Mouse (Mus musculus) right cerebral cortex, adult 18-20 months (tissue): ENCODE results near the gene Cyld.
"Not testable (repeated sequence)": the region's sequence is repeated elsewhere in the genome, so short reads cannot be mapped to it uniquely, and the experiment has no call there.

ENCODE experiments used
- DNase-seq: peaks from one replicate; pipeline ENCODE4 v3.0.0; 2022; ENCODE audit warnings: mixed read lengths

Cyld gene

DNA sequence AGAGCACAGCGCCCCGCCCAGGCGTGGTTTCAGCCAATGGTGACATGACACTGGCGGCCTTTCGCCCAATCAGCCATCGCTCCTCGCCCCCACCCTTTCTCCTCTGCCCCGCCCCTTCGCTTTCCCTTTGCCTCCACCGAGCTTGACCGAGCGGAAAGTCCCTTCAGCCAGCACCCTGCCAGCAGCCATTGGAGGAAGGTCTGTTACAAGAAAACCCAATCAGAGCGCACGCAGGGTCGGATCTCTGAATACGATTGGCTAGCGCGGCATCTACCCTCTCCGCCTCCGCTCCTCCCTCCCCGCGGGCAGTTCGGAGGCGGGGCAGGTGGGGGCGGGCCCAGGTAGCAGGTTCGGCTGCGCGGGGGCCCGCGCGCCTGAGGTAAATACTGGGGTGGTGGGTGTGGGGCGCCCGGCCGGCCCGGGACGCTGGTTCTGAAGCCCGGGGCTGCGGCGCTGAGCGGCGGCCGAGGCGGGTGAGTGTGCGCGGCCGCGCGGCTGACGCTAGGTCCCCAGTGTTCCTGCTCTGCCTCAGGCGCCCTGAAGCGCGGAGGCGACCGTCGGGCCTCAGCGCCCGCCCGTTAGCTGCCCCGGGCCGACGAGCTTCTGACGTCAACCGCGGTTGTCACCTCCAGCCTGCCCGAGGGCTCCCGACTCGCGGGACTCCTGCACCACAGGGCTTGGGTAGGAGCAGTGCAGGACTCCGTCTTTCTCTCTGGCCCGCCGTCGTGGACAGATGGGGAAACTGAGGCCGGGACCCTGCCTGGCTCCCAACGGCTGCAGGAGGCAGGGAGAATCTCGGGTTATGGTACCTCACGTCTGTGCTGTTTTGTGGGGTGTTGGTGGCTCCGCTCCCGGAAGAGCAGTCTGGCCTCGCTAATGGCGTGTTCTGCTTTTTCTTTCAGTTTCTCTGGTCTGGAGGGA, at the start of gene Cyld:
Cyld (plus strand) TSS at position 308 of the 921 bp plus-strand sequence.
- DNase-seq: peak; percentile 99

DNA sequence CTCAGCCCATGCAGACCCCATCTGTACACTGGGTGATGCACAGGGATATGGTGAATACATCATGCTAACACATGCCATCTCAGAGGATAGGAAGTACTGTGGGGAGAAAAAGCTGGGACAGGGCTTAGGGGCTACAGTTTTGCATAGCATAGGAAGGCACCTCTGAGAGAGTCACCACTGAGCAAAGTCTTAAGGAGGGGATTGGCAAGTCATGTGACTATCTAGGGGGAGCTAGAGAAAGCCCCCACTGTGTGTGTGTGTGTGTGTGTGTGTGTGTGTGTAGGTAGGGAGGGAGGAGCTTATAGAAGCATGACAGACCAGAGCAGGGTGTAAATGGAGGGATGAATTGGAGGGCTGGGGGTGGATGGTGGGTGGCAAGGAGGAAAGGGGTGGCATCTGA, 48.5 kb upstream of the Cyld start:
- DNase-seq: no peak

DNA sequence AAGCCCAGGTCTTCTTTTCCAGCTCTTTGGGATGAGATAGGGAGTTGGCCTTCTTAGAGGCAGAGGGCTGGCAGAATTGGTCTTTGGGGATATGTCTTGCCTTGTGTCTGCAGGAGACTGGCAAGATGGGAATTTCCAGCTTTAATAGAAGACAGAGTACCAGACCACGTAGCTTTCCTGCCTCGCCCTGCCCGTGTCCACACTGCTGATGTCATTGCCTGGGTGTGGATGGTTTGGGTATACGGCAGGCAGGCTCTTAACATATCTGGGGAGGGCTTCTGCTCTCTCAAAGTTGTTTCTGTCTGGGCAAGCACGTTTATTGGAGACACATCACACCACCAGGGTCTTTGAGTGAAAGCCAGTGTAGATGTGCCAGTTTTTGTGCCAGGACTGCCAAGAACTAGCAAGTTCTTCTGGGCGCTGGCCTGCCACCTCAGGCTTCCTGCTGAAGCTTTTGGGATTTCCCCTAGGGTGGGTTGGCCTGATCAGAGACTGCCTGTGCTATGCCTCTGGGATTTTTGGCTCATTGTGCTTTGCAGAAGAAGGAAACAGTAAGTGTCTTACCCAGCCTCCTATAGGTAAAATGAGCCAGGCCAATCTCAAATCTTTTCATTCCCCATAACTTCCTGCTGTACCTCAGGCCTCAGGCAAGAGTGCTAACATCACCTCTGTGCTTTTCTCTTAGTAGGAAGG, 46.7 kb upstream of the Cyld start:
- DNase-seq: no peak

DNA sequence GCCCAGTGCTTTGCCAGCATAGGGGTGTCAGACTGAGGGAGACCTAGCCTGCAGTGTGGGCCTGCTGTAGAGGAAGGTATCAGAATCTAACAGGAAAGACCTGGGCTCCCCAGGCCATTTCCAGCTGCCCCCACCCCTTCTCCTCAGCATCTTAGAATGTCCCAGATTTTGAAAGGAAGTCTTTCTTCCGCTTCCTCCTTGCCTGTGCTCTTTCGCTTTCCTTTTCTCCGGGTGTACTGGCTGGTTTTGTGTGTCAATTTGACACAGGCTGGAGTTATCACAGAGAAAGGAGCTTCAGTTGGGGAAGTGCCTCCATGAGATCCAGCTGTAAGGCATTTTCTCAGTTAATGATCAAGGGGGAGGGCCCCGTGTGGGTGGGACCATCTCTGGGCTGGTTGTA, 45.7 kb upstream of the Cyld start:
- not testable (repeated sequence) for DNase-seq

DNA sequence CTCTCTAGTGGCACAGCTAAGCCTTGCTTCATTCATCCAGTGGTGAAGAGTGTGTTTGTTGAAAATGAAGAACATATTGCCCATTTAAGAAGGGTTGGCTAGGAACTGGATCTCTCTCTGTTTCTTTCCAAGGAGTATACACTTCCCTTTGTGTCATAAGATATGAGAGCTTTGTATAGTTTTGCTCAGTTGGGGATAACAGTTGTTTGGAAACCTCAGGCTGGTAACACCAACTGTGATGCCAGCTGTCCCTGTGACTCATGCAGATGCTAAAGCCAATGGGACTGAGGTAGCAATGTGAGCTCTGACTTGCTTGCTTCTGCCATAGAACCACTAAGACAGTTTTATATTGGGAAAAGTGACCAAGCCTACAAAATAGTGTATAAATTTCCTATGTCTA, 41.5 kb upstream of the Cyld start:
- peak; percentile 76 for DNase-seq

DNA sequence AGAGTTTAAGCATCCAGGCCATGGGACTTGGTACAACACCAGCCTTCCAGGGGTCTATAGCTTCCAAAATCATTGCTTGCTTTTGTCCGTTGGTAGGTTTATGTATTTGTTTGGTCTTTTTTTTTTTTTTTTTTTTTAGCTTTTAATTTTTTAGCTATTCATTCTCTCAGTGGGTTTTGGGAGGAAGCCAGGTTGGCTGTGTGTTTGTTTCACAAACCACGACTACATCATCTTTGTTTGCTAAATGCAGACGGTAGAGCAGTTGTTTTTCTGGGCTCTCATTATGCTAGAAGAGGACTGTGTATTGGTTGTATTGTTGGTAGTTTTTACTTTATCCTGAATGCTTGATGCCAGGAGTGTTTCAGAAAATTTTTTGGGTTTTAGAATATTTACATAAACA, 37.0 kb upstream of the Cyld start:
- no peak for DNase-seq

DNA sequence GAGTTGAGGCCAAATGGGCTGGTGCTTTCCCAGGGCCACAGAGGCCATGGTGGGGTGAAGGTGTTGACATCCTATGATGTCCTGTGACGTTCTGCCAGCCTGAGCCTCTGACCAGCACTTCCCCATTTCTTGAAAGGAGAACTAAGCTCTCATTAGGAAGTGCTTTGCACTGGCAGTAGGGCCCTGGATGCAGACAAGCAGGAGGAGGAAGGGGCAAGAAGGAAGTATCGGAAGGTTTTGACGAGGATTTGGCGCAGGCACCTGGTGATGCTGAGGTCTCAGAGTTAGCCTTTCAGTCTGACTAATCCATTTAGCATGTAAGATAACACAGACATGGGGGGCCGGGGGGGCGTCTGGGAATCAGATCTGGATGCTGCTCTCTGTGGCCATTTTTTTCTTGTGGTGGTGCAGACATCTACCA, 34.4 kb upstream of the Cyld start:
- DNase-seq: no peak

DNA sequence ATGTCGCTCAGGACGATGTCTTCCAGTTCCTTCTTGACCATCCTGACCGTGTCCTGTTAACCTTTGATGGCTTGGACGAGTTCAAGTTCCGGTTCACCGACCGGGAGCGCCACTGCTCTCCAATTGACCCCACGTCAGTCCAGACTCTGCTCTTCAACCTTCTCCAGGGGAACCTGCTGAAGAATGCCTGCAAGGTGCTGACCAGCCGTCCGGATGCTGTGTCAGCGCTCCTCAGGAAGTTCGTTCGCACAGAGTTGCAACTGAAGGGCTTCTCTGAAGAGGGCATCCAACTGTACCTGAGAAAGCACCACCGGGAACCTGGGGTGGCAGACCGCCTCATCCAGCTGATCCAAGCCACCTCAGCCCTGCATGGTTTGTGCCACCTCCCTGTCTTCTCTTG, 32.7 kb upstream of the Cyld start:
- no peak for DNase-seq

DNA sequence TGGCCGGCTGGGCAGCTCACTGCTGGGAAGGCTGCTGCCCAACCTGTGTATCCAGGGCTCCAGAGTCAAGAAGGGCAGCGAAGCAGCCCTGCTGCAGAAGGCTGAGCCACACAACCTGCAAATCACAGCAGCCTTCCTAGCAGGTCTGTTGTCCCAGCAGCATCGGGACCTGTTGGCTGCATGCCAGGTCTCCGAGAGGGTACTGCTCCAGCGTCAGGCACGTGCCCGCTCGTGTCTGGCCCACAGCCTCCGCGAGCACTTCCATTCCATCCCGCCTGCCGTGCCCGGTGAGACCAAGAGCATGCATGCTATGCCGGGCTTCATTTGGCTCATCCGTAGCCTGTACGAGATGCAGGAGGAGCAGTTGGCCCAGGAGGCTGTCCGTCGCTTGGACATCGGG, 31.9 kb upstream of the Cyld start:
- no peak for DNase-seq

DNA sequence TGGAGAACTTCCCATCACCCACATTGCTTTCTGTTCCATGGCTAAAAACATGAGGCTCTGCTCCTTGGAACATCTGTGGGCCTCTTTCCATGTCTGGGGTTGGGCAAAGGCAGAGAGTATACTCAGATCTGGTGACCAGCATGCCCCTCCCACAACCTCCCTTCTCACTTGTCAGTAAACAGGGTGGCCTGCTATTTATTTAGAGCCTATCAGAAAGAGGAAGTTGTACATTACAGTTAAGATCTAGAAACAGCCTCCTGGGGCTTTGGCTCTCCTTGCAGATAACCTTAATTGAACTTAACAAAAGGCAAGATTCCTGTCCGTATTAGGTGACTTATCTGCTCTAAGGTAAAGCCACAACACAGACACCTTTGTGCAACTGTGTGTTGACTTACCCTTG, 30.4 kb upstream of the Cyld start:
- no peak for DNase-seq

DNA sequence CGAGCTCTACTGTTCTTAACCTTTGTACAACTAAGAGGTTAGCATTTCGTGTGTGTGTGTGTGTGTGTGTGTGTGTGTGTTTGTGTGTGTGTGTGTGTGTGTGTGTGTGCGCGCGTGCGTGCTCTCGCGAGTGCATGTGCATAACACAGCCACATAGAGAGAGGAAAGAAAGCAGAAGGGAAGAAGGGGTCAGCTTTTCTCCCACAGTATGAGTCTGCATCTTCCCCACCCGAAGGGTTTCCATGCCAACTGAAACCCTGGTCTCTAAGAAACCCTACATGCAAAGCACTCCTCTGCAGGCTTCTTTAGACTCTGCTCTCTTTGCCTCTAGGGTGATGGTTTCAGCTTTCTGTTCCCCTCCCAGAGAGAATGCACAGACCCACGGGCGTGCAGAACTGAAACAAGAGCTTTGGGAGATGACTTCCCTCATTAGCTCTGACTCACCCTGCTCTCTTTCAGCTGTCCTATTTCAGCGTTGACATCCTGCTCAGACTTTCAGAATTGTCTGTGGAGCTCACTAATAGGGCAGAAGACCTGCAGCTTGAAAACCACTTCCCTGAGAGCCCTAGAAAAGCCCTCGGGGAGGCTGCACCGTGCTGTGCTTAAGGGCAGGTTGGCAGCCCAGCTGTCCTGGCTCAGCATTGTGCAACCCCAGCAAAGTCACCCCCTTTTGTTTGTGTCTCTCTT, 28.3 kb upstream of the Cyld start:
- DNase-seq: peak; percentile 59

DNA sequence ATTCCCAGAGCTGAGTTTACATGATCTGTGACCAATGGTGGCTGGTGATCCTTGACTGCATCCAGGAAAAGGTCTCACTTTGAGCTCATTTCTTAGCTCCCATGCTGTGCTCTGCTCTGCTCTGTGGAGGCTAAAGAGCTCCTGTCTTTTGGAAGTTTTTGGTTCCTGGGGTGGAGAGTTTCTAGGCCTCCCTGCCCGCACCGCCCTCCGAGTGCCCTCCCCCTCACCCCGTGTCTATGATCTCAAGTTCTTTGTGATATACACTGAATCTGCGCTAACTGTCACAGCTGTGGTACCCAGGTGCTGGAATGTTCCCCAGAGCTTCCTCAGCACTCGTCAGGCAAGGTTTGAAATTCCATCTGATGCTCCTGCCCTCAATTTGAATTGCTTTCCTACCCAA, 26.0 kb upstream of the Cyld start:
- DNase-seq: no peak

DNA sequence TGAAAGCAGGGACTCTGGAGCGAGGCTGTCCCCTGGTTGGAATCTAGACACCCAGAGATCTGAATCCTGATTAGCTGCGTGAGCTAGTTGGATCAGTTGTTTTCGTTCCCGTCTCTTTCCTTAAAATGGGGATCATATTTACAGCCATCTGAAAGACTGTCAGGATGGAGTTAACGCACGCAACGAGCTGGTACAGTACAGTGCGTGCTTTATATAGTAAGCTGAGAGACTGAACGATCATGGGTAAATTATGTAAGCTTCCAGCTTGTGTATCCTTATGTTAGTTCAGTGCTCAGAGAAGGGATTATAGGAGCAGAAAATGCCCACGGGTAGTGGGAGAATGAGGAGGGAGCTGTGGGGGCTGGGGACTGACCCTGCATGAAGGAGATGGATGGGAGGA, 25.3 kb upstream of the Cyld start:
- DNase-seq: peak; percentile 29

DNA sequence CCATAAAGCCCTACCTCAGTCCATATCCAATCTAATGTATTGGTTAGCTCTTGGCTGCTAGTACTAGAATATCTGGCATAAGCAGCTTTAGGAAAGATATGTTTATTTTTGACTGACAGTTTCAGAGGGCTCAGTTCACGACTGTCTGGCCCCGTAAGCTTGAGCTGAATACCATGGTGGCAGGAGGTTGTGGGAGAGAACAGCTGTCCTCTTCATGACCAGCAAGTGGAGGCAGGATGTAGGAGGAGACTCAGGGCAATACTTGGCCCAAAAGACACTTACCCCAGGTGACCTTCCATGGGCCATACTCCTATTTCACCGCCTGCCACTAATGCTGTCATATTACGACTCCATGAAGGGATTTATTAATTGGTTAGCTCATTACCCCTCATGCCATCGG, 23.0 kb upstream of the Cyld start:
- DNase-seq: no peak

DNA sequence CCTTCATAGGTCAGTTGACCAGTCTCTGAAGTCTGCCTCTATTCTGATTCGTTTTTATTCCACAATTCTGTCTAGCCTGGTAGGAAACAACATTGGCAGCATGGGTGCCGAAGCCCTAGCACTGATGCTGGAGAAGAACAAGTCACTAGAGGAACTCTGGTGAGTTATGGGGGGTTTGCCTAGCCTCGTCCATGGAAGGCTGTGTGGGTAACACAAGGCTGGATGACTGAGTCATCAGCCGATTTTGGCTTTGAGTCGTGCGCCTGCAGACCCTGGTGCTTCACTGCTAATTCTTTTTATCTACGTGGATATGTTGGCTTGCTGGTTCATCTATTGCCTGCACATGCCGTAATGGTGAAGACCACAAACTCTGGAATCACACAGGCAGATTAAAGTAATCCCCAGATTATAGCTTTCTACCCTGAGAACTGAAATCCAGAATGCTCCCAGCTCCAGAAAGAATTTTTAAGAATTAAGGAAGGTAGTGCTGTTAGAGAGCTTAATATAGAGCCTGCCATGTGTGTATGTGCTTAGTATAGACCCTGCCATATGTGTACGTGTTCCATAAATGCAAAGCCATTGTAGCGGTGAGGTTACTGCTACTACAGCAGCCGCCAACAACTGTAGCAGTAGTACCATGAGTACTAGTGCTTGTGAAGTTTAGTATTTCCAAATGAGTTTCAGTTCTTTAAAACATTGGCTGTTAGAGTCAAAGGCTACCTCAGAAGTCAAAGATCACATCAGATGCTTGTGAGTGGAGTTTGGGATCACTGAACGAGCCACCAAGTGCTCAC, 21.3 kb upstream of the Cyld start:
- DNase-seq: no peak

DNA sequence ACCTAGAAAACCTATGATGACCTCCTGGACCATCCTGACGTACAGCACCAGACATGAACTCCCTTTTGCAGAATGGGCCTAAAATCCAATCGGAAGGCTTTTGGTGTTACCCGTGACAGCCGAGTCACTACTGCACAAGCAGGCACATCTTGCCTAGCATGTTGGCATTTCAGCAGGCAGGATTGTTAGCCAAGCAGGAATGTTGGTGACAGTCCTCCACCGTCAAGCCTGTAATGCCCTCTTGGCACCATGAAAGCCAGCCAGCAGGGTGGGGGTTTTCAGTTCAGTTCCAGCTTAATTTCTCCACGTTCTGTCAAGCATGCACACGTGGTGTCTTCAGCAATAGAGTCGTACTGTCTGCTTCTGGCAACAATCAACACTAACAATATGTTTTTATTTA, 19.8 kb upstream of the Cyld start:
- DNase-seq: no peak

DNA sequence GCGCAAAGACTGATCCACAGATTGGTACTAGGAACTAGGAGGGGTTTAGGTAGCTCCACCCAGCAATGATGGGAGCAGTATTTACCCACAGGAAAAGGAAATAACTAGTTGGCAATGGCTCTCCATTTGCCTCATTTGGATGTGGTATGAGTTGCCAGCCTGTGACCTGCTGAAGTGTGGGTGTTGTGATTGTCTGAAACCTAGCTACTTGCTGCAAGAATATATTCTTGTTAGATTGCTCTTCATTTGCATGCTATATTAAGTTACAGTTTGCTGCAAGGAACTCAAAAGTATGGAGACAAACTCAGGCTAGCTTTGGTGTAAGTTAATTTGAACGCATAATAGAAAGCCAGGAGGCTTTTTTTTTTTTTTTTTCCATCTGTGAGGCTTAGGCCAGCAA, 16.3 kb upstream of the Cyld start:
- DNase-seq: peak; percentile 39

DNA sequence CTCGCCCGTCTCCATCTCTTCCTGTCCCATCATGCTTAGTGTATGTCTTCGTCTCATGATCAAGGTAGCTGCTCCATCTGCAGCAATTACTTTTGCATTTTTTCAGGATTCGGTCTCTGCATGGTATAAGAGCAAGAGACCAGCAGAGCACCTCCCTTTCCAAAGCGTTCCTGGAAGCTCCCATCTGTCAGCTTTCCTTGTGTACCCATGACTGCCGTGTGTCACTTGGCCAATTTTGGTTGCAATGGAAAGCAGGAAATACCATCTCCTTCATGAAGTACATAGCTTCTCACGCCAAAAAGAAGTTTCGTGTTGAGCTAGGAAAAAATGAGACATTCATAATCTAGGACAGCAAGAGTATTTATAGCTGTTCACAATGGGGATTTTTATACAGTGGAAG, 15.8 kb upstream of the Cyld start:
- peak; percentile 37 for DNase-seq

DNA sequence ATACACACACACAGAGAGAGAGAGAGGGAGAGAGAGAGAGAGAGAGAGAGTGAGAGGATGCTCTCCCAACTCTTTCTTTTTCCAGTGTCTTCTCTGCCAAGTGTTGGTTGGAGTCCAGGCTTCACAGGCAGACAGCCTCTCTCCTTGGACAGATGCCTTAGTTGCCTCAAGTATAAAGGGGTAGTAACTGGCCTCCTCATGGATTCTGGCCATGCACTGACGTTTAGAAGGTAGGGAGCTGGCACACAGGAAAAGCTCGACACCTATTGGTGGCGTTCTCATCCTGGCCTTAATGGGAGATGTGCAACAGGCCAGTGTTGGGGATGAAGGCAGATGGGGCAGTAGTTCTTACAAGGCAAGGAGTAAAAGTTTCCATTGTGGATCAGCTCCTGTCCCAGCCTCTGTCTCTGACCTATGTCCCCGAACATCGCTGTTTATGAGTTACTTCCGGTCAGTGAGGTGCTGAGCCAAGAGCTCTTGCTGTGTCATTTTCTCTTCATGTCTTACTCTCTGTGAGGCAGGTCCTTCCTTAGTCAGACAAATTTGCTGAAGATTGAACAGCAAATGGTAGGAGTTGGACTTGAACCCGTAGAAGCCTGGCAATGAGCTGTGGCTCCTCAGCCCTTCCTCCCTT, 13.1 kb upstream of the Cyld start:
- DNase-seq: no peak

DNA sequence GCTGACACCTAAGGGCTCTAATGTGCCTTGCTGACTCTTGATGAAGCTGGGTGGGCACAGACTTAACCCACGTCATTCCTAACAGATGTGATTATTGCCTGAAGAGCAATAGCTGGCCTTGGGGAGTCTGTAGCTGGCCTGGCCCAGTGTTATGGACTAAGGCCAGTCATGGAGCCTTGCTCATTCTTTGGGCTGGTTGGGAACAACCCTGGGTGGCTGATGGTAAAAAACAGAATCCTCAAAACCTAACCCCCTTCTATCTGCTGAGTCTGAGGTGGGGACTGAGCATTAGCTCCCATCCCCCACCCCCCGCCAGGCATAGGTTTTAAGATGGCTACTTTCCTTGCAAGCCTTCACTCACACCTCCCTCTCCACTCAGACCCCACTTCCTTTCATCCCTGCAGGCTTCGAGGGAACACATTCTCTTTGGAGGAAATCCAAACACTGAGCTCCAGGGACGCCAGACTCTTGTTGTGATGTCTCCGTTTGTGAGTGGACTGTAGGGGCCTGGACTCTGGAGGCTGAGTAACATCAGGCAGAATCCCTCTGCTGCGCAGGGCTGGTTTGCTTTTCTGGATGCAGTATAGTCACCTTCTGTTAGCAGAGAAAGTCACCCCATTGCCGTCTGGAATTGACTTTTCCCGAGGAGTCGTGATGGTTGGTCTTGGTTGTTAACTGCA, 10.5 kb upstream of the Cyld start:
- no peak for DNase-seq

DNA sequence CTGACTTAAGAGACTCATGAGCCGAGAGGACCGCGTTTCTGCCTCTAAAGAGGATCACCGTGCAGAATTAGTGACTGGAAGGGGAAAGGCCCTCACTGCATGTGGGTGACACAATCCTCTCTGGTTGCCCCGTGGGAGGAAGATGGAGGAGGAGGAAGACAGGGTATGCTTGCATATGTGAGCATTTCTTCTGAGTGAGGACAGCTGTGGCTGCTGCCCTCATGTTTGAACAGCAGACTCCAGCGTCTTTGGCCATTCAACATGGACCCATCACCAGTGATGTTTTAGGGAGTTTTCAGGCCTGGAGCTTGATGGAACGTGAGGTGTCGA, 10.0 kb upstream of the Cyld start:
- DNase-seq: no peak

DNA sequence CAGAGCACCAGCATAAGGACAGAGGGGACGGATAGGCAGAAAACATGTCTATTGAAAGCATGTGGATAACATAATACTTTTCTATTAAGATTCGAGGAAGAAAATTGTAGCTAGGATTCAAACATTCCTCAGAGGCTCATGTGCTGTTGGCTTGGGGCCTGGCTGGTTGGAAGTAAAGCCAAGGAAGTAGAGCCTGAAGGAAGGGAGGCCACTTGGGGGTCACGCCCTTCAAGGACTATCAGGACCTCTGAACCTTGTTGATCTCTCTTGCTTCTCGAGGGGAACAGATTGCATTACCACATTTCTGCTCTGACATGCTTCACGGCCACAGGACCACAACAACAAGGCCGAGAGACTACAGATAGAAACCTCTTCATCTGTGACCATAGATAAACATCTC, 7.7 kb upstream of the Cyld start:
- no peak for DNase-seq
